Mouse (Mus musculus) MEL (cell line): ENCODE results near the gene Gpr156. TPM values are rescaled to one million over a fixed set of nuclear protein-coding genes. Genes with fewer than 3 reads are reported as not detected.

Source experiments
- DNase-seq: peaks from one replicate; pipeline ENCODE4 v3.0.0; 2011; ENCODE audit warnings: low read depth, low spot score
- H3K27ac ChIP-seq: 2 replicates; pipeline ENCODE4 v1.5.1; 2012; ENCODE audit warnings: low read depth, mild to moderate bottlenecking, control low read depth, low read length, moderate library complexity; ENCODE audit not compliant: control insufficient read depth
- H3K27me3 ChIP-seq, 2 experiments: fragments of 150-350 bp in 1 of 2; sonication (generic) in 1 of 2; 2 replicates each; pipeline ENCODE4 v1.6.1; 2012; ENCODE audit warnings: low read length in 2 of 2, mild to moderate bottlenecking in 2 of 2, improper control_type of control experiment in 1 of 2, moderate library complexity in 1 of 2; ENCODE audit not compliant: insufficient read depth in 2 of 2, control insufficient read depth in 1 of 2
- H3K36me3 ChIP-seq, 2 experiments: 2 replicates each; pipeline ENCODE4 v1.6.1; 2012 to 2014; ENCODE audit warnings: low read length in 2 of 2, improper control_type of control experiment in 1 of 2, inconsistent platforms in 1 of 2, mild to moderate bottlenecking in 1 of 2; ENCODE audit not compliant: insufficient read depth in 2 of 2, control insufficient read depth in 1 of 2
- H3K4me1 ChIP-seq, 2 experiments: fragments of 150-350 bp in 1 of 2; sonication (generic) in 1 of 2; 2 replicates each; pipeline ENCODE4 v1.6.1; 2012; ENCODE audit warnings: low read length in 2 of 2, improper control_type of control experiment in 1 of 2, mild to moderate bottlenecking in 1 of 2; ENCODE audit not compliant: insufficient read depth in 2 of 2, control insufficient read depth in 1 of 2
- H3K4me3 ChIP-seq, 2 experiments: fragments of 150-350 bp in 1 of 2; sonication (generic) in 1 of 2; 2 replicates each; pipeline ENCODE4 v1.5.1; 2012; ENCODE audit warnings: low read depth in 2 of 2, low read length in 2 of 2, mild to moderate bottlenecking in 2 of 2, moderate library complexity in 2 of 2, control low read depth in 1 of 2, improper control_type of control experiment in 1 of 2; ENCODE audit not compliant: control insufficient read depth in 1 of 2, insufficient read depth in 1 of 2
- H3K79me2 ChIP-seq: 2 replicates; pipeline ENCODE4 v1.6.1; 2012; ENCODE audit warnings: mild to moderate bottlenecking, low read length, moderate library complexity; ENCODE audit not compliant: control insufficient read depth, poor library complexity, insufficient read depth
- H3K9ac ChIP-seq: 2 replicates; pipeline ENCODE4 v1.6.1; 2012; ENCODE audit warnings: low read depth, mild to moderate bottlenecking, control low read depth, low read length, moderate library complexity; ENCODE audit not compliant: control insufficient read depth, poor library complexity, severe bottlenecking
- H3K9me3 ChIP-seq: fragments of 150-350 bp; sonication (generic); replicated peaks from 2 replicates; pipeline ENCODE4 v1.6.1; 2012; ENCODE audit warnings: mild to moderate bottlenecking, low read length, improper control_type of control experiment, moderate library complexity; ENCODE audit not compliant: insufficient read depth
- CHD2 ChIP-seq: IDR thresholded peaks from 2 replicates; pipeline ENCODE4 v1.6.1; 2011; ENCODE audit warnings: low read length, improper control_type of control experiment
- E2F4 ChIP-seq: IDR thresholded peaks from 2 replicates; pipeline ENCODE4 v1.6.1; 2011; ENCODE audit warnings: low read depth, low read length, improper control_type of control experiment, borderline replicate concordance
- ELF1 ChIP-seq: IDR thresholded peaks from 2 replicates; pipeline ENCODE4 v1.6.1; 2014; ENCODE audit warnings: low read depth, mild to moderate bottlenecking, inconsistent platforms, low read length, improper control_type of control experiment, moderate library complexity
- ETS1 ChIP-seq: IDR thresholded peaks from 2 replicates; pipeline ENCODE4 v1.6.1; 2012; ENCODE audit warnings: low read depth, mild to moderate bottlenecking, inconsistent platforms, low read length, improper control_type of control experiment, moderate library complexity
- HCFC1 ChIP-seq: IDR thresholded peaks from 2 replicates; pipeline ENCODE4 v1.6.1; 2012; ENCODE audit warnings: low read depth, mild to moderate bottlenecking, inconsistent platforms, low read length, improper control_type of control experiment, moderate library complexity
- JUND ChIP-seq: IDR thresholded peaks from 2 replicates; pipeline ENCODE4 v1.6.1; 2011; ENCODE audit warnings: low read depth, mild to moderate bottlenecking, improper control_type of control experiment, low read length
- MAFK ChIP-seq: IDR thresholded peaks from 2 replicates; pipeline ENCODE4 v1.6.1; 2011; ENCODE audit warnings: low read depth, mild to moderate bottlenecking, low read length, improper control_type of control experiment, borderline replicate concordance
- MAX ChIP-seq: IDR thresholded peaks from 2 replicates; pipeline ENCODE4 v1.6.1; 2011; ENCODE audit warnings: low read length, improper control_type of control experiment
- MEF2A ChIP-seq: IDR thresholded peaks from 2 replicates; pipeline ENCODE4 v1.6.1; 2014; ENCODE audit warnings: low read depth, mild to moderate bottlenecking, inconsistent platforms, low read length, improper control_type of control experiment; ENCODE audit not compliant: poor library complexity, insufficient replicate concordance, severe bottlenecking; ENCODE audit errors: extremely low read depth
- MXI1 ChIP-seq: IDR thresholded peaks from 2 replicates; pipeline ENCODE4 v1.6.1; 2011; ENCODE audit warnings: mild to moderate bottlenecking, low read depth, low read length, improper control_type of control experiment
- MYC ChIP-seq: IDR thresholded peaks from 2 replicates; pipeline ENCODE4 v1.6.1; 2011; ENCODE audit warnings: low read depth, mild to moderate bottlenecking, low read length, improper control_type of control experiment, moderate library complexity
- NRF1 ChIP-seq: IDR thresholded peaks from 2 replicates; pipeline ENCODE4 v1.6.1; 2014; ENCODE audit warnings: low read depth, mild to moderate bottlenecking, inconsistent platforms, low read length, improper control_type of control experiment, moderate library complexity; ENCODE audit not compliant: poor library complexity, insufficient read depth, severe bottlenecking
- POLR2AphosphoS5 ChIP-seq: IDR thresholded peaks from 2 replicates; pipeline ENCODE4 v1.6.1; 2012; ENCODE audit warnings: low read depth, borderline replicate concordance, mild to moderate bottlenecking, inconsistent platforms, low read length, moderate library complexity, mixed read lengths
- RAD21 ChIP-seq: IDR thresholded peaks from 2 replicates; pipeline ENCODE4 v1.6.1; 2011; ENCODE audit warnings: mild to moderate bottlenecking, low read depth, low read length, improper control_type of control experiment
- SIN3A ChIP-seq: IDR thresholded peaks from 2 replicates; pipeline ENCODE4 v1.6.1; 2012; ENCODE audit warnings: low read length, improper control_type of control experiment, inconsistent platforms
- TAL1 ChIP-seq: IDR thresholded peaks from 2 replicates; pipeline ENCODE4 v1.6.1; 2012; ENCODE audit warnings: mild to moderate bottlenecking, inconsistent platforms, low read length, moderate library complexity, mixed read lengths
- UBTF ChIP-seq: IDR thresholded peaks from 2 replicates; pipeline ENCODE4 v1.6.1; 2012; ENCODE audit warnings: low read depth, mild to moderate bottlenecking, inconsistent platforms, low read length, improper control_type of control experiment, moderate library complexity, borderline replicate concordance; ENCODE audit not compliant: insufficient read depth
- ZMIZ1 ChIP-seq: IDR thresholded peaks from 2 replicates; pipeline ENCODE4 v1.6.1; 2012; ENCODE audit warnings: low read depth, mild to moderate bottlenecking, inconsistent platforms, low read length, improper control_type of control experiment, moderate library complexity
- ZNF384 ChIP-seq: IDR thresholded peaks from 2 replicates; pipeline ENCODE4 v1.6.1; 2012; ENCODE audit warnings: low read depth, mild to moderate bottlenecking, inconsistent platforms, low read length, improper control_type of control experiment
- polyA plus RNA-seq, 2 experiments: library from polyadenylated mRNA; stranded (reverse) in 1 of 2; unstranded in 1 of 2; fragments of >175 nt in 1 of 2; fragments of >200 nt in 1 of 2; gene quantifications; 2 replicates each; pipeline versions ENCODE4 v1.2.1 to v1.2.4; 2012; ENCODE audit warnings: low replicate concordance in 2 of 2, low read depth in 1 of 2; ENCODE audit not compliant: insufficient read length in 2 of 2, insufficient read depth in 1 of 2, missing spikeins in 1 of 2
- total RNA-seq: library from RNA; depleted of rRNA; stranded (reverse); fragments of 300-350 nt; gene quantifications from 2 replicates; pipeline ENCODE4 v1.2.3, GENCODE M21; 2012

The Gpr156 gene
- total and polyA plus RNA-seq, 3 experiments = not detected

- no peak for TF ChIP-seq SIN3A
- no peak for TF ChIP-seq MXI1
- no peak for TF ChIP-seq ELF1
- no peak for TF ChIP-seq HCFC1
- TF ChIP-seq MEF2A = no peak
- TF ChIP-seq MAFK = no peak
- TF ChIP-seq JUND = no peak
- TF ChIP-seq ZNF384 = no peak
- TF ChIP-seq CHD2 = no peak
- TF ChIP-seq UBTF = no peak
- TF ChIP-seq ZMIZ1 = no peak
- no peak for TF ChIP-seq RAD21
- no peak for TF ChIP-seq MYC
- Histone ChIP-seq H3K36me3 (no peaks in the 10 kb centered on the region), H3K4me3 (no peak overlapping the region), H3K9me3 (no peaks in the 10 kb centered on the region), H3K4me1 (no peaks in the 10 kb centered on the region), H3K27me3 (peaks cover 0 to 2% of the 10 kb centered on the region in 2 experiments; a peak in 2 of 4 replicates), H3K79me2 (no peaks in the 10 kb centered on the region), H3K27ac (no peak overlapping the region), H3K9ac (no peak overlapping the region)
- DNase-seq = no peak
Observed at GRCm38 (mm10) chr16:38008371-38008770, 92.1 kb downstream of the Gpr156 start.

GRCm38 (mm10) chr16:38009041-38009825 is 92.9 kb downstream of the Gpr156 start:
- no peak overlapping the region for H3K27ac ChIP-seq
- no peak overlapping the region for H3K4me3 ChIP-seq
- H3K9me3 ChIP-seq = no peaks in the 10 kb centered on the region
- no peak for DNase-seq
- no peak for TF ChIP-seq E2F4
- no peak for TF ChIP-seq MAFK
- TF ChIP-seq TAL1 = no peak
- TF ChIP-seq ETS1 = no peak
- no peak for TF ChIP-seq MAX
- no peak for TF ChIP-seq UBTF
- no peak for TF ChIP-seq POLR2AphosphoS5
- TF ChIP-seq JUND = no peak
- TF ChIP-seq NRF1 = no peak
- no peaks in the 10 kb centered on the region for H3K79me2 ChIP-seq
- no peaks in the 10 kb centered on the region for H3K4me1 ChIP-seq
- H3K9ac ChIP-seq = no peak overlapping the region
- H3K36me3 ChIP-seq = no peaks in the 10 kb centered on the region
- H3K27me3 ChIP-seq = peaks cover 0 to 3% of the 10 kb centered on the region in 2 experiments; a peak in 1 of 4 replicates
